Mouse (Mus musculus) liver, embryonic 14.5 days (tissue): ENCODE data around the gene Sec16a.

ENCODE experiments used
- CTCF ChIP-seq: IDR thresholded peaks from 2 replicates; pipeline ENCODE4 v1.5.1; 2016; ENCODE audit warnings: antibody characterized with exemption, low read depth, control low read depth
- EP300 ChIP-seq: IDR thresholded peaks from 2 replicates; pipeline ENCODE4 v1.6.1; 2016; ENCODE audit warnings: antibody characterized with exemption, low read depth

GRCm38 (mm10) chr2:26423086-26423485, 21.9 kb downstream of the Sec16a start:
- TF ChIP-seq CTCF: no peak
- no peak for TF ChIP-seq EP300
